Mouse (Mus musculus) lung, embryonic 14.5 days (tissue): ENCODE results near the gene Nkain2. TPM values are rescaled to one million over a fixed set of nuclear protein-coding genes. Genes with fewer than 3 reads are reported as not detected.

Experiments
- ATAC-seq: fragments of 200-750 bp; cut with Nextera tagmentation; 2 replicates; pipeline ENCODE4 v1.8.0; 2017; ENCODE audit warnings: mild to moderate bottlenecking, moderate TSS enrichment, moderate library complexity; ENCODE audit not compliant: insufficient read depth
- DNase-seq: peaks from one replicate; pipeline ENCODE4 v3.0.0-alpha.2; 2015
- H3K27ac ChIP-seq: fragments of 300-500 bp; sonication (generic); 2 replicates; pipeline ENCODE4 v1.5.1; 2014; ENCODE audit warnings: low read depth, mild to moderate bottlenecking, moderate library complexity
- H3K27me3 ChIP-seq: fragments of 300-500 bp; sonication (generic); 2 replicates; pipeline ENCODE4 v1.6.1; 2014; ENCODE audit warnings: low read length, control low read depth; ENCODE audit not compliant: insufficient read depth
- H3K36me3 ChIP-seq: fragments of 300-500 bp; sonication (generic); 2 replicates; pipeline ENCODE4 v1.6.1; 2014; ENCODE audit warnings: control low read depth; ENCODE audit not compliant: insufficient read depth
- H3K4me1 ChIP-seq: fragments of 300-500 bp; sonication (generic); 2 replicates; pipeline ENCODE4 v1.6.1; 2014; ENCODE audit warnings: antibody characterized with exemption, control low read depth; ENCODE audit not compliant: insufficient read depth
- H3K4me2 ChIP-seq: fragments of 300-500 bp; sonication (generic); 2 replicates; pipeline ENCODE4 v1.6.1; 2014; ENCODE audit warnings: mild to moderate bottlenecking
- H3K4me3 ChIP-seq: fragments of 300-500 bp; sonication (generic); 2 replicates; pipeline ENCODE4 v1.5.1; 2014; ENCODE audit warnings: low read depth, low read length
- H3K9ac ChIP-seq: fragments of 300-500 bp; sonication (generic); 2 replicates; pipeline ENCODE4 v1.6.1; 2014
- H3K9me3 ChIP-seq: fragments of 300-500 bp; sonication (generic); 2 replicates; pipeline ENCODE4 v1.6.1; 2016; ENCODE audit warnings: low read depth, low read length, control low read depth
- CTCF ChIP-seq: IDR thresholded peaks from 2 replicates; pipeline ENCODE4 v1.5.1; 2016; ENCODE audit warnings: antibody characterized with exemption, low read depth
- WGBS: fragments of 180-500 bp; shearing (Covaris S2); extraction: QIAGEN DNeasy Blood & Tissue Kit; methylation state at CpG from one replicate; pipeline ENCODE4 v1.1.7; 2014; 5-methylcytosine and 5-hydroxymethylcytosine counted together
- polyA plus RNA-seq: library from polyadenylated mRNA; unstranded; fragments of >200 nt; fragmentation: Nextera tagmentation; extraction: Ambion mirVana; gene quantifications from 2 replicates; pipeline ENCODE4 v1.2.1, GENCODE M21; 2014

The Nkain2 gene
- 0.58 and 0.88 TPM in 2 replicates for polyA plus RNA-seq

GRCm38 (mm10) chr10:32889652-32890506, at the start of gene Nkain2:
Gene Nkain2 (minus strand): TSS chr10:32890462.
- Histone ChIP-seq H3K9ac (peak within 1 kb of the TSS; percentile 71), H3K27me3 (0 out of 2 replicates have a peak, but pooled peaks cover 4% of the 10 kb centered on the region), H3K4me3 (peak within 1 kb of the TSS; percentile 67), H3K27ac (no peak within 1 kb of the TSS), H3K36me3 (no peaks in the 10 kb centered on the region), H3K4me1 (no peaks in the 10 kb centered on the region), H3K4me2 (peak within 1 kb of the TSS; percentile 96), H3K9me3 (no peaks in the 10 kb centered on the region)
- ATAC-seq (peak; percentile 78), DNase-seq (peak; percentile 54)
- no peak for TF ChIP-seq CTCF
- WGBS, result under 1% methylated on average over 61 of the region's 81 CpGs

- no peak for TF ChIP-seq CTCF
- H3K4me1 ChIP-seq, result no peaks in the 10 kb centered on the region
- DNase-seq (no peak), ATAC-seq (no peak)
- no peak overlapping the region for H3K4me2 ChIP-seq
- no peak overlapping the region for H3K27ac ChIP-seq
- WGBS, result 89% methylated on average over 3 of the region's 3 CpGs
- H3K27me3 ChIP-seq, result no peaks in the 10 kb centered on the region
- H3K4me3 ChIP-seq, result no peak overlapping the region
- H3K9ac ChIP-seq, result no peak overlapping the region
- no peaks in the 10 kb centered on the region for H3K9me3 ChIP-seq
- no peaks in the 10 kb centered on the region for H3K36me3 ChIP-seq
Observed at GRCm38 (mm10) chr10:32939853-32940252, 49.6 kb upstream of the Nkain2 start.

GRCm38 (mm10) chr10:32895093-32895492, 4.8 kb upstream of the Nkain2 start:
- Histone ChIP-seq H3K27ac (no peak overlapping the region), H3K4me3 (no peak overlapping the region), H3K4me1 (no peaks in the 10 kb centered on the region), H3K9ac (no peak overlapping the region), H3K27me3 (no peaks in the 10 kb centered on the region), H3K36me3 (no peaks in the 10 kb centered on the region), H3K4me2 (no peak overlapping the region), H3K9me3 (no peaks in the 10 kb centered on the region)
- peak; percentile 53 for TF ChIP-seq CTCF
- peak; percentile 71 for DNase-seq
- no peak for ATAC-seq

DNA sequence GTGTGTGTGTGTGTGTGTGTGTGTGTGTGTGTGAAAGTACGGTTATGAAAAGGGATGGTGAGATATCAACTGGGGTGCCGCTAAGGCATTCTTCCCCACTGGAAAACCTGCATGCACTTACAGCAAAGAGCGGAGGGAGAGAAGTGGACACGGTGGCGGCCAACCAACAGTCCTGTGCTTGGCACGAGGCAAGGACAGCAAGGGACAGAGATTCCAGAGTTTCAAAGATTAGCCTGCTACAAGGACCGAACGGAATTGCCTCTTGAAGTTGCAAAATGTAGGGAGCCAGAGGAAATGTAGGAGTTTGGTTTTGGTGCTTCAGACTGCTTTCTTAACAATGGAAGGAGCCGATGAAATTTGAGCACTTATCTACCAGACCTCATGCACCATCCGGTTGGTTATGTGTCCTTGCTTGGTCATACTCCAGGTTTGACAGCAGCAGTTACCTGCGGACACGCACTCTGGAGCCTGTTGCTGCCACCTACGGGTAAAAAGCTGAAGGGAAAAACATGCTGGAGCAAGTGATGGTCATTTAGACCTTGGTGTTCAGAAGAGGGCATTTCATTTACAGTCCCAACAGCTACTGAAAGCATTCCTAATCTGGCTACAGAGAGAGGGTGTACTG, 357 bp upstream of the Nkain2 start:
- WGBS, result 2% methylated on average over 13 of the region's 13 CpGs
- peak; percentile 63; the same call in 1 of the 2 replicates for ATAC-seq
- H3K9ac ChIP-seq, result peak overlapping the region; percentile 71; the same call in 1 of the 2 replicates

GRCm38 (mm10) chr10:32881977-32882376, 8.3 kb downstream of the Nkain2 start:
- Histone ChIP-seq H3K9me3 (no peaks in the 10 kb centered on the region), H3K4me2 (no peak overlapping the region), H3K36me3 (no peaks in the 10 kb centered on the region), H3K9ac (no peak overlapping the region), H3K4me1 (no peaks in the 10 kb centered on the region), H3K27me3 (no peaks in the 10 kb centered on the region), H3K4me3 (no peak overlapping the region), H3K27ac (no peak overlapping the region)
- no peak for TF ChIP-seq CTCF
- WGBS, result 79% methylated on average over 6 of the region's 6 CpGs
- no peak for ATAC-seq
- DNase-seq, result no peak

More for the DNA sequence above, 357 bp upstream of the Nkain2 start:
- peak overlapping the region; percentile 96 for H3K4me2 ChIP-seq
- peak; percentile 74 for TF ChIP-seq CTCF
- peak; percentile 78 for DNase-seq
- H3K27me3 ChIP-seq, result 0 out of 2 replicates have a peak, but pooled peaks cover 4% of the 10 kb centered on the region
- H3K36me3 ChIP-seq, result no peaks in the 10 kb centered on the region
- H3K4me3 ChIP-seq, result peak overlapping the region; percentile 67
- H3K4me1 ChIP-seq, result no peaks in the 10 kb centered on the region
- H3K27ac ChIP-seq, result no peak overlapping the region
- H3K9me3 ChIP-seq, result no peaks in the 10 kb centered on the region

GRCm38 (mm10) chr10:32870691-32871406, 19.4 kb downstream of the Nkain2 start:
- H3K9ac ChIP-seq, result no peak overlapping the region
- DNase-seq, result no peak
- no peaks in the 10 kb centered on the region for H3K4me1 ChIP-seq
- no peaks in the 10 kb centered on the region for H3K9me3 ChIP-seq
- no peak overlapping the region for H3K27ac ChIP-seq
- H3K4me3 ChIP-seq, result no peak overlapping the region
- ATAC-seq, result no peak
- no peak overlapping the region for H3K4me2 ChIP-seq
- WGBS, result 71% methylated on average over 1 of the region's 1 CpGs
- H3K27me3 ChIP-seq, result no peaks in the 10 kb centered on the region
- TF ChIP-seq CTCF, result no peak
- no peaks in the 10 kb centered on the region for H3K36me3 ChIP-seq

- ATAC-seq (no peak), DNase-seq (no peak)
- no peaks in the 10 kb centered on the region for H3K4me1 ChIP-seq
- no peak overlapping the region for H3K27ac ChIP-seq
- no peak overlapping the region for H3K4me2 ChIP-seq
- H3K27me3 ChIP-seq, result no peaks in the 10 kb centered on the region
- H3K36me3 ChIP-seq, result no peaks in the 10 kb centered on the region
- no peak for TF ChIP-seq CTCF
- WGBS, result 13% methylated on average over 1 of the region's 1 CpGs
- H3K9ac ChIP-seq, result no peak overlapping the region
- no peak overlapping the region for H3K4me3 ChIP-seq
- no peaks in the 10 kb centered on the region for H3K9me3 ChIP-seq
Observed at GRCm38 (mm10) chr10:32869541-32869940, 20.7 kb downstream of the Nkain2 start.
